Mouse (Mus musculus): ENCODE measurements at regions not wholly inside any gene's neighbourhood (a gene's known extent, or its start where the extent isn't known, plus 50 kb on each side); places are given as distances from the start of the nearest gene placed in this dataset.

- DNase-seq (ENCODE audit: low spot score in 2 of 2), result peak; percentile 34 to 43
Observed at GRCm38 (mm10) chr2:159019921-159020534, 225.4 kb downstream of the Dhx35 start.

DNA sequence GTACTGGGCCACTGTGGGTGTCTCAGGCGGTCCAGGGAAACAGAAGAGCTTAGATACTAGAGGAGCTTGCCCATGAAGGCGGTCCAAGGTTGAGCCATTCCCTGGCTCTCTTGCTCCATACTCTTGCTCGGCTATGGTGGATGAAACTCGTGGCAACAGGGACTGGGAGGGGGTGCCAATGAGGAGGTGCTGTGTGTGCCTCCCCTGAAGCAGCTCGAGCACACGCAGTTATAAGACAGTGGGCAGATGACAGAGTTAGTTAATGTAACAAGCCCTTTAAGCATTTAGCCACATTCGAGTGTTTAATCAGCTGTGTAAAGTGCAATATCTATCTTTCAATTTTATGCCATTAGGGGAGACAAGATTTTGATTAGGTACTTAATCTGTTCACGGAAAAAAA, 237.5 kb downstream of the Dhx35 start:
- DNase-seq (ENCODE audit: low spot score in 2 of 2), result no peak

DNA sequence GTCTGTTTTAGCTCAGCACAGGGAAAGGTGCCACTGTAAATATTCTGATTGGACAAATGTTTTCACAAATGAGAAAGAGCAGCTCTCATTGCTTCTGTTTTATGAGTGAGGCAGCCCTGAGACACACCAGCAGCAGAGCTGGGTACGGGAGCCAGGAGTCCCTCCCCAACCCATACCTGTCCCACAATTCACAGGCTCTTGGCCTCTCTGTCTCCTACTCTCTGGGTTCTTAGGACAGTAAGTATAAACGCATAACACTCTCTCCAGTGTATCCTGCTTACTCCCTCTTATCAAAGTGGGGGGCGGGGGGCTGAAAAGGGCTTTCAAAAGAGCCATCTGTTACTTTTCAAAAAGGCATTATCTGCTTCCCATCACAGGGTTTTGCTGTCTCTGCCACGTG, 245.3 kb downstream of the Dhx35 start:
- DNase-seq (ENCODE audit: low spot score in 2 of 2), result no peak

GRCm38 (mm10) chr2:159053534-159053933, 258.9 kb downstream of the Dhx35 start:
- DNase-seq (ENCODE audit: low spot score in 2 of 2), result no peak

DNA sequence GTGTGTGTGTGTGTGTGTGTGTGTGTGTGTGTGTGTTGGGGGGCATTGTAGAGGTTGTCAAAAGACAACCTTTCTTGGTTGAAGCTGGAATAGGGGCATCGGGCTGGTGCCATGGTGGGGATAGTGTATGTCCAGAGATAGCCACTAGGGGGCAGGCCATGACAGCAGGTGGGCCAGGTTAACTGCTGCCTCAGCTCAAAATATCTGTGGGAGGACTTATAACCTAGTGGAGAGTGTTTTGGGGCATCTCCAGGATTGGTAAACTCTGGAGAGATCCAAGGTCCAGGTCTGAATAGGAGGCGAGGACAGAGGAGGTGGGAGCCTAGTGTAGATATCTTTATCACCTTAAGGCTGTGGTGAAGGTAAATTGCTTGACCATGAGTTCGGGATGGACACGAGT, 259.3 kb downstream of the Dhx35 start:
- DNase-seq (ENCODE audit: low spot score in 2 of 2), result peak; percentile 67

GRCm38 (mm10) chr2:159054451-159054850, 259.8 kb downstream of the Dhx35 start:
- DNase-seq (ENCODE audit: low spot score in 2 of 2), result no peak

GRCm38 (mm10) chr2:159055780-159056179, 261.2 kb downstream of the Dhx35 start:
- DNase-seq (ENCODE audit: low spot score in 2 of 2), result no peak

DNA sequence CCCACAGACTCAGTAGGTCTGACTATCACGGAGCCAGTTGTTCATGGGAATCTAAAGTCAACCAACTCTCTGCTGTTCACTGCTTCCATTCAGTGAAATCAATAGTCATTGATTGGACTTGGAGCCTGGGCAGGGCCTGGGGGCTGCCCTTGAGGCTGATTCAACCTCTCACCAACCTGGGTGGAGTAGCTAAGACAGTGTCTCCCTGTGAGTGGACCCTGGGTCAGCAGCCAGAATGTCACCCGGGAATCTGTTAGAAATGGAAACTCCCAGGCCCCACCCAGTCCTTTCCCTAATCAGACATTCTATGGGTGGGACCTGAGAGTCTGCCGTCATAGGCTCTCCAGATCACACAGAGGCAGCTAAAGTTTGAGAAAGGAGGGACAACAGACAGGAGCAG, 262.4 kb downstream of the Dhx35 start:
- no peak for DNase-seq (ENCODE audit: low spot score in 2 of 2)

GRCm38 (mm10) chr2:159057506-159057905, 262.9 kb downstream of the Dhx35 start:
- DNase-seq (ENCODE audit: low spot score in 2 of 2), result no peak

DNA sequence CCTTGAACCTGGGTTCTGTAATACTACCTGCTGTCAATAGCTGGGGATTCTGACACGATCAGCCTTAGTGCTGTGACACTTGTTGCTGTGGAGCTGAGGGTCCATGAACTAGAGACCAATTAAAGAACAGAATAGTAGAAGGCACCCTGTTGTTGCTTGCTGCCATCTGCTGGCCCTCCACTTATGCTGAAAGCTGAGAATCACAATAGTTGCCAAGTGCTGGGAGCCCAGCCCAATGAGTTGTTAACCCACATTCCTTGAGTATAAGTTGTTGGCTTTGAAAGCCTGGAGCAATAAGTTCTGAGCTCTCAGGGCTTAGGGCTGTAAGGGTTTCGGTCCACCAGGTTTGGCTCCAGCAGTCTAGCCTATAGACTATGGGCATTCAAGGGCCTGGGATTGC, 267.7 kb downstream of the Dhx35 start:
- DNase-seq (ENCODE audit: low spot score in 2 of 2), result peak in 1 of 2 experiments; percentile 24

- DNase-seq (ENCODE audit: low spot score in 2 of 2), result no peak
Observed at GRCm38 (mm10) chr2:159062666-159063065, 268.1 kb downstream of the Dhx35 start.

- no peak for DNase-seq (ENCODE audit: low spot score in 2 of 2)
Observed at GRCm38 (mm10) chr2:159064403-159064970, 269.9 kb downstream of the Dhx35 start.

- no peak for DNase-seq (ENCODE audit: low spot score in 2 of 2)
Observed at GRCm38 (mm10) chr2:159067506-159067905, 272.9 kb downstream of the Dhx35 start.

- DNase-seq (ENCODE audit: low spot score in 2 of 2), result no peak
Observed at GRCm38 (mm10) chr2:159068303-159069020, 273.9 kb downstream of the Dhx35 start.

DNA sequence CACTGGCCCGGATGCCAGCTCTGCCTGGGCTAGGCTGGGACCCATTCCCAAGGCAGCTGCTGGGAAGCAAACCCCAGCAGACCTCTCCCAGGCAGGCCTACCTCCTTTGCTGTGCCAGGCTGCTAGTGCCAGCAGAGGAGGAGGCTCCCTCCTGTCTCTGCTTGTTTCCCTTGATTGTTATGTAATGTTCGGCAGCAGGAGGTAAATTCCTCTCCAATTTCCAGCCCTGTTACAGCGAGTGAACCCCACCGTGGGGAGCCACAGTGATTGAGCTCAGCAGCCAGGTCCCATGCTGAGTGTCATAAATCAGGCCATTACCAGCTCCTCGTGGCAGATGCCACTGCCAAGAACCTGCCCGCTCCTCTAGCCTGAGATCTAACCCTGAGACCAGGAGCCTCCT, 274.6 kb downstream of the Dhx35 start:
- DNase-seq (ENCODE audit: low spot score in 2 of 2), result peak; percentile 35 to 36

GRCm38 (mm10) chr2:159072997-159073690, 278.5 kb downstream of the Dhx35 start:
- DNase-seq (ENCODE audit: low spot score in 2 of 2), result no peak

GRCm38 (mm10) chr2:159079836-159080235, 285.2 kb downstream of the Dhx35 start:
- DNase-seq (ENCODE audit: low spot score in 2 of 2), result no peak

- peak; percentile 6 to 31 for DNase-seq (ENCODE audit: low spot score in 2 of 2)
Observed at GRCm38 (mm10) chr2:159080784-159081544, 286.4 kb downstream of the Dhx35 start.

DNA sequence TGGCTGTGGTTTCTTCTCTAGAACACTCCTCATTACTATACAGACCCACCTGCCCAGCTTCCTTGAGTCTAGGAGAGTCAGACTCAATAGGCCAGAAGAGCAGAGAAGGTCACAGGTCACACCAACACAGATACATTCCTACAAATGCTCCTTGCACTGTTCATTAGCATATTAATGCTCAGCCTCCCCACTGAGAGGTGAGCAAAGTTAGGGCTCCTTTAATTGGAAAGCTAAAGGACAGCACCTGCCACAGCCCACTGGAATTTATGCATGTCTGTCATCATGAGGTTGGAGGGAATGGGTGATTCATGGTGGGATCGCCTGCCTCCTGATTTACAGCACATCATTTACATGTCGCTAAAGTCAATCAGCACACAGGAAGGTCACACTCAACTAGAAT, 292.2 kb downstream of the Dhx35 start:
- no peak for DNase-seq (ENCODE audit: low spot score in 2 of 2)

DNA sequence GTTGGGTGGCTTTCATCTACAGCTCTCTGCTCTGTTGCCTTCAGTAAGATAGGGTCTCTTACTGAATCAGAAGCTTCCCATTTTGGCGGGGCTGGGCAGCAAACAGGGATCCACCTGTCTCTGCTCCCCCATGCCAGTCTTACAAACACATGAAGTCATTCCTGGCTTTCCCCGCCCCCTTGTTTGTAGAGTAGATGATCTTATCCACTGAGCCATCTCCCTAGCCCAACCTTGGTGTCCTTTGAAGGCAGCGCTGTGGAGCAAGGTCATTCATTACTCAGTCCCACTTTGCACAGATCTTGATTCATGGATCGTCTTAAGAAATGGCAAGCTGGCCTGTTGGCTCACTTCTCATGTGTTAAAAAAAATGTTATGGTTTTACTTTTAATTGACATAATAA, 293.6 kb downstream of the Dhx35 start:
- no peak for DNase-seq (ENCODE audit: low spot score in 2 of 2)

GRCm38 (mm10) chr2:159096667-159097066, 302.1 kb downstream of the Dhx35 start:
- no peak for DNase-seq (ENCODE audit: low spot score in 2 of 2)

DNA sequence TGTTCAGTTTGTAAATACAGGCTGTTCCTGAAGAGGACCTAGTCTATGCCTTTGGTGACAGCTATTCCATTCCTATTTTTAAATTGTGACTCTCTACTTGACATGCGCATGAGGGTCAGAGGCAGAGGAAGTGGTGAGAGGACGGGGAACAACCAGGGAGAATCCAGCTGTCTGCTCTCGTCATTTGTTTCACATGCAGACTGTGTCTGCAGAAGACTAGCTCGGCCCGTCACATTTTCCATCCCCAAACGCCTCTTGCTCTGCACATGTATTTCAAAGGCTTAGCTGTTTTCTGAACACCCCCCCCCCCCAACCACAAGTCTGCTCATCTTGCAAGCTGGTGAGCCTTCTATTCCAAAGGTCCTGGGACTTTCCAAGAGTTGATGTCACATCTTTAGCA, 339.4 kb downstream of the Dhx35 start:
- no peak for DNase-seq (ENCODE audit: low spot score in 2 of 2)

All from frontal cortex, postnatal 36 days (tissue).